Mouse (Mus musculus): ENCODE measurements at regions not wholly inside any gene's neighbourhood (a gene's known extent, or its start where the extent isn't known, plus 50 kb on each side); places are given as distances from the start of the nearest gene placed in this dataset.

DNA sequence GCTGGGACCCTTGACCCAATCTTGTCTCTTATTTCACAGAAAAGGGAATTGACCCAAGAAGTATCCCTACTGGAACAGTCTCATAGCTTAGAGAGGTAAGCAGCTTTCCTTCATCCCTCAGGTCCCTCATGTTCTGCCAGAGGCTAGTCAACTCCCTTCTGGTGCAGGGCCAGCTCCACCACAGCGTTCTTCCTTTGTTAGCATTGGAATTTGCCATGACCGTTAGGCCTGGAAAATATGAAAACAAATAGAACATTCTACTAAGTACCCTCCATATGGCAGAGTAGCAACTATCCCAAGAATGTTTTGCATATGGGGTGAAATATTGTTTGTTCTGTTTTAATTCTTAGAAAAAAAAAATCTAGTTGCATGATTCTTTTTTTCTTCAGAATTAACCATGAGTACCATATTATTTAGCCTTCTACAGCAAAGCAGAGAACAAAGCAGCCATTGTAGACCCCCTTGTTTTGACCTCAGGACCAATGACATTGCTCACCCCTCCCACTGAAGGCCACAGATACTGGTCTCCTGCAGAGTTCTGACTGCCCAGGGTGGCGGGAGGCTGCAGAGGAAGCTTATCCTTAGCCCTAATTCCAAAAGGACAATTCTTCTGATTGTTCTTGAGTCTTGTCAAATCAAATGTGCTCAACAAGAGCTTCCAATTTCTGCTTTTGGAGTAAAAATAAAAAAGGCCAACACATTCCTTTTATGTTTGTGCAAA lies 78.1 kb upstream of the Ehbp1 start:
- DNase-seq: no peak
- H3K4me3 ChIP-seq (replicated peaks; ENCODE audit: extremely low read depth, low read depth, low read length): no peak overlapping the region
- 51% methylated on average over 3 of the region's 3 CpGs for WGBS
- H3K4me1 ChIP-seq (ENCODE audit: control insufficient read depth, insufficient read depth, low read length): no peaks in the 10 kb centered on the region
- TF ChIP-seq CTCF (IDR thresholded peaks at IDR 0.05; ENCODE audit: insufficient read depth, low read length) (no peak), POLR2A (IDR thresholded peaks at IDR 0.05; ENCODE audit: borderline replicate concordance, extremely low read depth, low read depth, low read length) (no peak)

DNA sequence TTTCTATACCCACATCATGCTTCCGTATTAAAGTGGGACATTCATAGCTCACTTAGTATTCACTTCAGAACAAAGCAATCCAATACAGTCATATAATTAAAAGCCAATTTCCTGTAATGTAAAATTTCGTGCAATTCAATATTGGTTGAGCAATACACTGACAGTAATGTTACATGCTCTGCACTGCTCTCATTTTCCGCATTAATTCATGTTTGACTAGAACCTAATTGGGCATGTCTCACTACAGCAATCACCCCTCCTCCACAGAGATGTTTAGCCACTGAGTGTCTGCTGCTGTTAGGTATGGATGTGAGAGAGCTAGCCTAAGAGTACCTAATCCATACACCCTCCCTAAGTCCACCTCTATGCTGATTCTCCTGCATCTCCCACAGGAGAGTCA lies 79.7 kb upstream of the Ehbp1 start:
- TF ChIP-seq POLR2A (IDR thresholded peaks at IDR 0.05; ENCODE audit: borderline replicate concordance, extremely low read depth, low read depth, low read length) (no peak), CTCF (IDR thresholded peaks at IDR 0.05; ENCODE audit: insufficient read depth, low read length) (no peak)
- H3K4me3 ChIP-seq (replicated peaks; ENCODE audit: extremely low read depth, low read depth, low read length): no peak overlapping the region
- WGBS: 80% methylated on average over 3 of the region's 3 CpGs

DNA sequence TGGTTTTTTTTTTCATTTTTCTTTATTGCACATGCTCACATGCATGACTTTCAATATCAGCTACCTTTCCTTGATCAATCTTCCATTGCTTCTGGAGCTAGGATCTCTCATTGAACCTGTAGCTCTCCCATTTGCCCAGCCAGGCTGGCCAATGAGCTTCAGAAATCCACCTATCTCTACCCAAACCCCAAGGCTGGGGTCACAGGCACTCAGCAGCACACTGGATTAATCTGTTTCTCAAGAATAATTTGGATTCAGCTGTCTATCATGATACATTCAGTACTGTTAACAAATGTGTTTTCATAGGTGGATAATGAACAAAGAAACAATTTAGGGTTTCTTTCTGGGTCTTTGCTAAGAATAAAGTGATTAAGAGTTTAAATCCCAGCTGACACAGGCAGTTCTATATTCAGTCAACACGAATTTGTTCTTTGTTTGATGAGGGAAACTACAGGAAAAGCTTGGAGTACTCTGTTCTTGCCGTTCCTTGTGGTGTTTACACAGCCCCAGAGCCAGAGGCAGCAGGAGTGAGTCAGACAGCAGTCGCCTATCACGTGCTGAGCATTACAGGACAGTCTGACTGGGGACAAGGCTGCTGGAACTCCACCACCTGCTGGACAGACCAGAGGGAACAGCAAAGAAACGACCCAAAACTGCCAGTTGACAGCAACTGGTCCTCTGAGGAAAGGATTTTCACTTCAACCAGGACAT lies 74.6 kb upstream of the Tmem17 start:
- H3K4me3 ChIP-seq (replicated peaks; ENCODE audit: extremely low read depth, low read depth, low read length): no peak overlapping the region
- peak; percentile 43 for DNase-seq
- 1% methylated on average over 5 of the region's 5 CpGs for WGBS
- peaks cover 13% of the 10 kb centered on the region for H3K4me1 ChIP-seq (ENCODE audit: control insufficient read depth, insufficient read depth, low read length)
- TF ChIP-seq POLR2A (IDR thresholded peaks at IDR 0.05; ENCODE audit: borderline replicate concordance, extremely low read depth, low read depth, low read length) (no peak), CTCF (IDR thresholded peaks at IDR 0.05; ENCODE audit: insufficient read depth, low read length) (peak; percentile 61)

More for the DNA sequence above, 79.7 kb upstream of the Ehbp1 start:
- DNase-seq: no peak
- H3K4me1 ChIP-seq (ENCODE audit: control insufficient read depth, insufficient read depth, low read length): no peaks in the 10 kb centered on the region

DNA sequence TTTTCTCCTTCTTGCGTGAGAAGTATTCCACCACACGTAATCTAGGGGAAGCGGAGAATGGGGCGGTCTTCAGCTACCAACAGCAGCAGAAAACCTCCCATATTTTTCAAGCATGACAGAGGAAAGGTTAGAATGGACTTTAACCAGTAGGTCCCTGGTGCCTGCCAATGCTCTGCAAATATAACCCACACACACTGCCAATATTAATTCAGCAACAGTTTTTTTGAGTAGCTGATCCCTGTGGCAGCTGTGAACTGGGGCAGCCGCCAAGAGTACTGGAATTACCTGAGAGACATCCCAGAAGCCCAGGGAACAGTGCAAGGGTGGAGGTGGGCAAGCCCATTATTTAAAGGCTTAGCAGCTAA lies 74.1 kb upstream of the Tmem17 start:
- TF ChIP-seq POLR2A (IDR thresholded peaks at IDR 0.05; ENCODE audit: borderline replicate concordance, extremely low read depth, low read depth, low read length) (no peak), CTCF (IDR thresholded peaks at IDR 0.05; ENCODE audit: insufficient read depth, low read length) (no peak)
- 73% methylated on average over 5 of the region's 5 CpGs for WGBS
- Histone ChIP-seq H3K4me3 (replicated peaks; ENCODE audit: extremely low read depth, low read depth, low read length) (no peak overlapping the region), H3K4me1 (ENCODE audit: control insufficient read depth, insufficient read depth, low read length) (peaks cover 13% of the 10 kb centered on the region)
- DNase-seq: no peak

DNA sequence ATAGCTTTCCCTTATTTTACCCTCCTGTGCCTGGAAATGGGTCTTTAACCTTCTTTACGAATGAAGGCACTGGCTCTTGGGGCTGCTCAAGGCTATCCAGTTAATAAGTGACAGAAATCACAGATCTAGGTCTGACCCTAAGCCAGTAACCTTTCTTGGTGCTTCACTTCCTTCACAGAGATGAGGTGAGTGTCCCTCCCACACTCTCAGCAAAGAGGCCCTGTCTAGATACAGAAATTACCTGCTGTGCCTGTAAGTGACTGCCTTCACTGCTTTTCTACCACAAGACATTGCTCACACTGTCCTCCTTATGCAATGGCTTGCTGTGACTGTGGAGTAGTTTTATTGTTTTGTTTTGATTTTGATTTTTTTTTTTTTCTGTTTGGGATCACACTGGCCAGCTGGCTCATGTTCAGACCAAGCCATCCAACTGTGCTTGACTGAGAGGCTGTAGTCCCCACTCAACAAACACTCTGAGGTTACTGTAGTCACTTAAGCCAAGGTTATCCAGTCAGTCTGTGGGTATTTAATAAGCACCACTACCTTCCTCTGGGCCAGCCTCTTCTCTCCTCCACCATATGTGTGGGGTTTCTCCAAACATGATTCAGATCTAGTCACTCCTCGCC lies 73.3 kb upstream of the Tmem17 start:
- TF ChIP-seq POLR2A (IDR thresholded peaks at IDR 0.05; ENCODE audit: borderline replicate concordance, extremely low read depth, low read depth, low read length): no peak
- TF ChIP-seq CTCF (IDR thresholded peaks at IDR 0.05; ENCODE audit: insufficient read depth, low read length): no peak
- H3K4me1 ChIP-seq (ENCODE audit: control insufficient read depth, insufficient read depth, low read length): peaks cover 13% of the 10 kb centered on the region
- no peak overlapping the region for H3K4me3 ChIP-seq (replicated peaks; ENCODE audit: extremely low read depth, low read depth, low read length)
- 70% methylated on average over 2 of the region's 2 CpGs for WGBS
- no peak for DNase-seq

DNA sequence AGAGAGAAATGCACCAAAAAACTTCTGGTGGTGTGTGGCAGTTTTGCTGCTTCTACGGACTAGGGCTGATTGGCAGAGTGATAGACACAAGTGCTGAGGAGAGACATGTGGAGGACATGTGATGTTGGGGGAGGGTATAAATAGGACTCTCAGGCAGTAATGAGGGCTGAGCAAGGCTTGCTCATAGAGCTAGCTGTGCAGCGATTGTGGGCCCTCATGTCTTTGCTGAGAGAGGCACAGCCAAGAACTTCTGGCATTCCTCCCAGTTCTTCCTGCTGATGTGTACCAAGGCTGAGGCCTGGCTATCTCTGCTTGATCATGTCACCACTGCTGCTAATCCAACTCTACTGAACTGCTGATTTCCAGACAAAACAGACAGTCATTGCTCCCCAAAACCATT lies 71.4 kb upstream of the Tmem17 start:
- DNase-seq: no peak
- WGBS: 40% methylated on average over 2 of the region's 2 CpGs
- no peak for TF ChIP-seq CTCF (IDR thresholded peaks at IDR 0.05; ENCODE audit: insufficient read depth, low read length)
- H3K4me3 ChIP-seq (replicated peaks; ENCODE audit: extremely low read depth, low read depth, low read length): no peak overlapping the region
- H3K4me1 ChIP-seq (ENCODE audit: control insufficient read depth, insufficient read depth, low read length): peaks cover 13% of the 10 kb centered on the region

DNA sequence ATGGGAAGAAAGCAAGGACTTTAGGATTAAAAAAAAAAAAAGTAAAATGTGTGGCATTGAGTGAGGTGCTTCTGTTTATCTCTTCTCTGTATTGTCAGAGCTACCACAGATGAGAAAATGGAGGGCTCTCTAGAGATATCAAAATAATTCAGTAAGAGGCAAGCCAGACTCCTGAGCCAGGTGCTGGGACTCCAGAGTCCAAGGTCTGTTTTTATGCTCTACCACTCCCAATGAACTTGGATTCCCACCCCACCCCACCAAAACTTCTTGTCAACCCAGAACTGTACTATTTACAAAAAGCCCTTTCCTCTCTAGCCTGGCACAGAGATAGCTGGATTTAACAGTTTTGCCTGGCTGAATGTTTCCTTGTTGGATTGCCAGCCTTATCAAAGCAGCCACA lies 58.7 kb upstream of the Tmem17 start:
- no peak for TF ChIP-seq POLR2A (IDR thresholded peaks at IDR 0.05; ENCODE audit: borderline replicate concordance, extremely low read depth, low read depth, low read length)
- TF ChIP-seq CTCF (IDR thresholded peaks at IDR 0.05; ENCODE audit: insufficient read depth, low read length): no peak
- DNase-seq: no peak

DNA sequence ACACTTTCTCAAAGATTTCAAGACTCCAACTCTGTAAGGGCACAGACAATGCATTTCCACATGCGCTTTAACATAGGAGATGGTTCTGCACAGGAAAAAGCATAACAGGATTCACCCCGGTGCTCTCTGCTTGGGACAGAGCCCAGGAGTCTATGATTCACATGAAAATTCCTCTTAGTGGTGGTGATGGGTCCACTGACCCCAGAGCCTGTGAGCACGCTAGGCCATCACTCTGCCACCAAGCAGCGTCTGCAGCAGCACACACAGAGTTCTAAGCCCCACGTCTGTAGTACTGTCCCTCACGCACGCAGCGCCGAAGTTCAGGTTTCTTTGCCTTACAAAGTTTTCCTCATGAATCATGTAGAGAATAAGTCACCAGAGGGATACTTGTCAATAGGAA lies 55.6 kb upstream of the Tmem17 start:
- Histone ChIP-seq H3K4me3 (replicated peaks; ENCODE audit: extremely low read depth, low read depth, low read length) (no peak overlapping the region), H3K4me1 (ENCODE audit: control insufficient read depth, insufficient read depth, low read length) (no peaks in the 10 kb centered on the region)
- no peak for DNase-seq
- WGBS: 92% methylated on average over 9 of the region's 9 CpGs
- no peak for TF ChIP-seq CTCF (IDR thresholded peaks at IDR 0.05; ENCODE audit: insufficient read depth, low read length)
- TF ChIP-seq POLR2A (IDR thresholded peaks at IDR 0.05; ENCODE audit: borderline replicate concordance, extremely low read depth, low read depth, low read length): no peak

More for the DNA sequence above, 58.7 kb upstream of the Tmem17 start:
- Histone ChIP-seq H3K4me3 (replicated peaks; ENCODE audit: extremely low read depth, low read depth, low read length) (no peak overlapping the region), H3K4me1 (ENCODE audit: control insufficient read depth, insufficient read depth, low read length) (no peaks in the 10 kb centered on the region)

DNA sequence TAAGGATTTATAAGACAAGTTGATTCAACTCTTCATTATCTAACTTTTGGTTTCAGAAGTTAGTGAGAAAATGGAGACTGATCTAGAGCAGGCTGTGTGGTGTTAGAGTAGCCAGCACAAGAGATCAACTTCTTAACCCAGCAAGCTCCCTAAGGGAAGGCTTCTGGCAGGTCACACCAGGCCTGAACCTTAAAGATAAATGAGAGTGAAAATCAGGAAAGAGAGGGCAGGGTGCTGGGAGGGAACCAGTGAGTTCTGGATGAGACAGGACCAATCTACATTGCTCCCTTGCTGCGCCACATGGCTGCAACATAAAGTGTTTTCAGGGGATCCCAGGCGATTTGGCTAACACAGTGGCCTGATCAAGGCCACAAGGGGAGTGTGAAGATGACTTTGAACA lies 54.7 kb upstream of the Tmem17 start:
- no peak for TF ChIP-seq CTCF (IDR thresholded peaks at IDR 0.05; ENCODE audit: insufficient read depth, low read length)

More for the DNA sequence above, 54.7 kb upstream of the Tmem17 start:
- WGBS: 88% methylated on average over 2 of the region's 2 CpGs
- Histone ChIP-seq H3K4me3 (replicated peaks; ENCODE audit: extremely low read depth, low read depth, low read length) (no peak overlapping the region), H3K4me1 (ENCODE audit: control insufficient read depth, insufficient read depth, low read length) (no peaks in the 10 kb centered on the region)
- no peak for DNase-seq

Measured in lung, adult 2 months (tissue).